Mouse (Mus musculus) lung, postnatal 36 days (tissue): ENCODE measurements around the gene Fam169b.
A peak's percentile ranks its signal among the peaks of the same experiment; 100 is the strongest.
"Not testable (repeated sequence)": the region's sequence is repeated elsewhere in the genome, so short reads cannot be mapped to it uniquely, and the experiment has no call there.

Experiments used
- DNase-seq: peaks from one replicate; pipeline ENCODE4 v3.0.0; 2022; ENCODE audit warnings: mixed read lengths

Gene Fam169b

DNA sequence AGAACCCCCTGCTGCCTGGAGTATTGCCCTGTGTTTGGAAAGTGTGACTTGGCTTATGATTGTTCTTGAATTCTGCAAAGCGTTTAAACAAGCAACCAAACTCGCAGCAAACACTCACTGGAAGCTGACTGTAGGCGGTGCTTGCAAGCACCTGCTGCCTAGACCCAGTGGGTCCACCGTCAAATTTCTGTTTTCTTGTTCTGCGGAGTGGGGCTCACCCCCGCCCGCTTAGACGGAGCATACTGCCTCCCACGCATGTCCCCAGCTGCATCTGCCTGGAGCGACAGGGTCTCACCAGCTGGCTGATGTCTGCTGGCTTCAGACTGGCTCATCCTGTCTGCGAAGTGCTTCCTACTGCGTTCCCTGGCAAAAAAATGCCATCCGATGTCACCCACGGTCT is 9.1 kb upstream of the Fam169b start:
- DNase-seq: peak; percentile 44

DNA sequence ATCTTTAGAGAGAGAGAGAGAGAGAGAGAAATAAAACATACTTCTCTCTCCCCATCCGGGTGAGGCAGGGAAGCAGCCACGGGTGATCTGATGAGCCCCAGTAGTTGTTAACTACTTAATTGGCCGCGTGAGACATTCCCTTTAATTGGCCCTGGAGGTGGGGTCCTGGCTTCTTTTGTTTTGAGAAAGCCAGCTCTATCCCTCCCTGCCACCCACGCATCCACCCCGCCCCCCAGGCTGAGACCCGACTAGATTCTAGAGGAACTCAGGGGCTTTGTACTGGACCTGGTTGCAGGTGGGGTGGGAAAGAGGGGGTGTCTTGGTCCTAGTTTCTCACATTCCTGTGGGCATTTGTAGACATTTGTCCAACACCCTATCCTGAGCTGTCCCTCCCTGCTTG is 8.2 kb upstream of the Fam169b start:
- no peak for DNase-seq

DNA sequence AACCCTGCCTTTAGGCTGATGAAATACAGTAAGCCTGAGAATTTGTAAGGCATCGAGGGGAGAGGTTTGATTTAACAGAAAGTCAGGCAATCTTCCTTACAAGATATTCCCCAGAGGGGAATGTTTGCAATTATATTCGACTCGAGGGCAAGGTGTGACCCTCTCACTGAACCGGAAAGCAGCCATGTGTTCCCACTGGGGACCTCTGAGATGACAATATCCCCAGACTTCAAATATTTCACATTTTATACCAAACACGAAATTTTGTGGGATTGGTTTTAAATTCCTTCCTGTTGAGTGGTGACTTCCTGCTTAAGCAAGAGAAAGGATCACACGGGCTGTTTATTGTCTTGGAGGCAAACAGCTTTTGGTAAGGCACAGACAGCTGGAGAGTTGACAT is 6.9 kb upstream of the Fam169b start:
- no peak for DNase-seq

DNA sequence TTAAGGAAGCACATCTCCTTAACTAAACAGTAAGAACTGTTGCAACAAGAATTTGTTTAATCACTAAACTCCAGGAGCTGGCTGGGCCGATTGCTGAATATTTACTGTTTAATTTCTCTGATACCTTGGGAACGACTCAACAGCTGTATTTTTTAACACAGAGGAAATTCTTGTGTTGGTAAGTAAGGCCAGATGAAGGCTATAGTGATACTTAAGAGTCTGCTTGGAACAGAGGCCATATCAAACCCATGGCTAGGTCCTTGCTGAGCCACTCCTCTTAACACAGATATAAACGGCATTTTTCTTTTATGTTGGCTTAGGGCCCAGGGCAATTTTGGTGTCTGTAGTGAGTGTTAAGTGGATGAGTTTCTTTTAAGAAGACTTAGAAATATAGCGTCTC is 3.1 kb upstream of the Fam169b start:
- peak; percentile 44 for DNase-seq

DNA sequence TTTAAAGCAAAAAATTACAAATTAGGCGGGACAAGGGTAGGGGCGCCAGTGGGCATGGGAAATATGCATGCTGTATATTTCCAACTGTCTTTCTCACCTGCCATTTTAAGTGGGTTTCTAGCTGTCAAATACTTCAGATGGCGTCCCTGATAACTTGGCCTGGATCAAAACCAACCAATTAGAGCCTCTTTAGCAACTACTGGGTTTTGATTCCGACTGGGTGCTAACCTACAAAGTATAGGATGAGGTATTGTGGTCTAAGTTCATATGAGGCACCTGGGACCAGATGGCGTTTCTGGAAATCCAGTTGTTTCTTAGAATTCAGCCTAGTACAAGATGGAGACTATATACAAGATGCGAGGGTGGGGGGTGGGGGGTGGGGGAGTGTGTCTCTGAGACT is 1.8 kb upstream of the Fam169b start:
- DNase-seq: no peak

DNA sequence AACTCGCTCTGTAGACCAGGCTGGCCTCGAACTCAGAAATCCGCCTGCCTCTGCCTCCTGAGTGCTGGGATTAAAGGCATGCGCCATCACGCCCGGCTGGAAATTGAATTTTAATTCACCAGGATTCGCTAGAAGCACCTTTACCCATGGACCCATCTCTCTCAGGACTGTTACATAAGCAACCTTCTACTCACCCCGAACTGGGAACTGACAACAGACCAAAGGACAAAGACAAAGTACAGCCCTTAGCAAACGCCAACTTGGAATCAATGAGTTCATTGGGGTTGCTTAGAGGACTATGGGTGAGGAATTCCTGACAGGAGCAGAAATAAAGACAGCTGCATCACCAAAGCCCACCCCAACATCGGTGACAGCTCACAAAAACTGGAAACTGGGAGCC is 1.0 kb upstream of the Fam169b start:
- DNase-seq: no peak

DNA sequence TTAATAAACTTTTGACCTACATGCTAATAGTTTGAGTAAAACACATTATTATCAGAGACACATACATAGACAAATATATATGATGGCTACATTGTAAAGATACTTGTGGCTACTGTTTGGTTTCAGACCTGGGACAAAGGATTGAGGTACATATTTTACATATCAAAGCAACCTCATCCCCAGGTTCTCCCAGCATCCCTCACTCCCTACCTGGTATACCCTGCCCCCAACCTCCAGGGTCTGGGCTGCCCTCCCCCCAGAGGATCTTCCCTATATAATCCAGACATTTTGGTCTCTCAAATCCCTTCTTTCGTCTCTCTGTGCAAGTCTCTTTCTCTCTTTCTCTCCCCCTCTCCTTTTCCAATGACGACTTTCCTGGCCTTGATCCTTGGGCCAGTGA is 579 bp downstream of the Fam169b start:
- DNase-seq: no peak

DNA sequence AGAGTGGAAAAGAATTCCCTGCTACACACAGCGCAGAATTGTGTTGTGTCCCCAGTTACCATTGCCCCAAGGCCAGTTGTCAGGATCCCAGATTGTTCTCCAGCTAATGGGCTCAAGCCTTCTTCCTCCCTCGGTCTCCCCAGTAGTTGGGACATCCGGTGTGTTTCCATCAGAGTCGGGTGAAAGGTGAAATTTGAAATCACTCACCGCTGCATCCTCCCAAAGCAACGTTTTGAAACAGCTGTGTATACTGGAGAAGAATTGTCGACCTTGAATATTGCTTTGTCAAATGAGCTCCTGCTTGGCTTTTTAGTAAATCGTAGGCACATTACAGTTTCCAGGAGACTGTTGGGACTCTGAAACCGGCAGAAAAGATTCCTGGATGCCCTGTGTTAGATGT is 1.3 kb downstream of the Fam169b start:
- DNase-seq: no peak

DNA sequence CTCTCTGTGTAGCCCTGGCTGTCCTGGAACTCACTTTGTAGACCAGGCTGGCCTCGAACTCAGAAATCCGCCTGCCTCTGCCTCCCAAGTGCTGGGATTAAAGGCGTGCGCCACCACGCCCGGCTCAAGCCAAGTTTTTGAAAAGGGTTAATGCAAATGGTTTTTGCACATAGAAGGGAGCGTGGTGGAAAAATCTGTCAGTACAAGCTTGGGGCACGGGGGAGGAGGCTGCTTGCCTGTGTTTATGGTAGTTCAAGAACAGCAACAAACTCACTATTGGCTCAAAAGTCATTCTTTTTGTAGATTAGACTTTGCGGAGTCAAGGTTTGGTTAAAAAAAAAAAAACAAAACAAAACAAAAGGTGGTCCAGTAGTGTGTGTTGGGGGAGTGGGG is 1.8 kb downstream of the Fam169b start:
- not testable (repeated sequence) for DNase-seq

DNA sequence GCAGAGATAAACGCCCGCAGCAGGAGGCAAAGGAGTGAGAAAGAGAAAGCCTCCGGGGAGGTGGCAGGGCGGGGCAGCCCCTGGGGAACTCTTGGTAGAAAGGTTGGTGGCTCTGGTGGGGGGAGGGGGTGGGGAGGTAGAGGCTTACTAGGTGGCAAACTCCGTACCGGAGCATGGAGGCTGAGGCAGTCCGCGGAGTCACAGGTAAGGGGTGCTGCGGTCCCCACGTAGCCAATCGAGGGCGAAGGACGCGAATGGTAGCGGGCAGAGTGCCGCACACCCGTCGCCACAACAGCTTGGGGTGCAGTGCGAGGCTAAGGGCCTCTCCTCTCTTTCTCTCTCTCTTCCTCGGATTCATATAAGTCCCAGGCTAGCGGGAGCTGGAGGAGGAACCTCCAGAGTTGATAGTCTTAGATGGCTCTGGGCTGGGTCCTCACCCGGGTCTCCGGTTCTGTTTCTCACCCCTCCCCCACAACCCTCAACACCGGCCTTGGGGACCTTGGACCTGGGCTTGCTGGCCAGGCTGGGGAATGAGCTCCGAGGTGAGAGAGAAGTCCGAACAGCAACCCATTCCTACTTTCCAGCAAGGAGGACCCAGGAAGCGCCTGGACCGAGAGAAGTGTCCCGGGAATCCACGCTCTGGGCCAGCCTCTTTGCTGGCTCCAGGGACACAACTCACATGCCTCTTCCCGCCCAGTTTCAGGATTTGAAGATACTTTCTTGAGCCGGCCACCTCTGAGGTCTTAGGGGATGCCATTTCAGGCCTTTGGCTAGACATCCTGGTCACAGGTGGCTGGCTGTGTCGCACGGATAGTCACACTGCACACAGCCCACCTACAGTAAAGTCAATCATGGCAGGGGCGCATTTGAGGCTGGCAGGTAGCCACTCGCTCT is 2.4 kb downstream of the Fam169b start:
- DNase-seq: peak; percentile 43

DNA sequence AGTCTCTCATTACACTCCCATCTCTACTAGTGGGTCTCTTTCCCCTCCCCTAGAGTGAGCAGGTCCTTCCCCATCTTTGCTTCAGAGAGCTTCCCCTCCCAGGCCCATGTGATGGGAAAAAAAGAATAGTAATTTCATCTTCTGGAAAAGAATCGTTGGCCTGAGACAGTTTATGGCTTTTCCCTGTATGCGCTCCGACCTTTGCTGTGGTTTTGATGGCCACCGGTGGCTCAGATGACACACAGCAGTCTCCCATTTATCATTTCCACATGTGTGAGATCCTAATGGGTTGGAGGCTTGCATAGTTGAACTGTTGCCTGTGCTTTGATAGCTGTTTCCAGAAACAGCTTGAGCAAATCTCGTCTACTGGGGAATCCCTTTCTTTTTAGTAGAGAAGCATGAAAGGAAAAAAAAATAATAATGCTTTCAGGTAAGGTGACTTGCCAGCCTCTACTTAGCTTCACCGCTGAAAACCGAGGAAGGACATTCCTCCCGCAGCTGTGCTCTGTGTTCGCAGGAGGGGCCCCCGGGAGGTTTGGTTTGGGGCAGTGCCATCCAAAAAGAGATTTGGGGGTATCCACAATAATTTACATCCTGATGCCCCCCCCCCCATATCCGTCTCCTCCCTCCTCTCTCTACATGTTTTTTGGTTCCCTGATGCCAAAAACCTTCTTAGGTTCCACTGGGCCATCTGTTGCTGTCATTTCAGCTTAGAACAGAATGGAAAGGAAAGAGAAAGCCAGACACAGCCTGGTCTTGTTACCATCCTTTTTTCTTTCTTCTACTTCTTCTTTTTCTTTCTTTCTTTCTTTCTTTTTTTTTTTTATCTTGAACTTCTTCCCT is 3.6 kb downstream of the Fam169b start:
- no peak for DNase-seq

DNA sequence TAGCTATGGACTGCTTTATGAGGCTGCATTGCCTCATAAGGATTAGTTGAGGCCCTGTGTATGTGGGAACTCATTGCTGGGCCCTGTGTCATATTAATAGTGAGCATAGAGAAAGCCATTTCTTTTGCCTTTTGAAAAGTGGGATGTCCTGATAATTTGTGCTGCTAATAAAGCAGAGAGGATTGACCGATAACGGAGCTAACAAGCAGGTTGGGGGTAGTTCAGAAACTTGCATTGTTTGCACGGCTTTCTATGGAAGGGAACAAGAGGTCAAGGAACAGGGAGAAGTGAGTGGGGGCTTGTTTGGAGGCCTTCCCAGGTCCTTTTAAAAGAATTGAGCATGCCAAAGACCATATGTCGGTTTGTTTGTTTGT is 4.2 kb downstream of the Fam169b start:
- DNase-seq: no peak

DNA sequence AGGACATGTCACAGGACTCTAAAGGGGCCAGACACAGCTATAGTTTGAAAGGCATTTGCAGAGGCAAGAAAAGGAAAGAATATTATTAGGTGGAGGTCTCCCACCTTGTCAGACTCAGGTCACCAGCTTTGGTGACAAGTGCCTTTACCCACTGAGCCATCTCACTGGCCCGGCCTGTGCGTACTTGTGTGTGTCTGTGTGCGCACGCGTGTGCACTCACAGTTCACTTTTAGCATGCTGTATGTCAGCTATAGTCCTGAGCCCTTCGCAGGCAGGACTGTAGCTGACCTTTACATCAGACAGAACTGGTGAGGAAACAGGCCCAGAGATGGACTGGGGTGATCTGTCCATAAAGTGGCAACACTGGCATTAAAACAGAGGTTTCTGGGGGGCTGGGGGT is 4.7 kb downstream of the Fam169b start:
- no peak for DNase-seq

DNA sequence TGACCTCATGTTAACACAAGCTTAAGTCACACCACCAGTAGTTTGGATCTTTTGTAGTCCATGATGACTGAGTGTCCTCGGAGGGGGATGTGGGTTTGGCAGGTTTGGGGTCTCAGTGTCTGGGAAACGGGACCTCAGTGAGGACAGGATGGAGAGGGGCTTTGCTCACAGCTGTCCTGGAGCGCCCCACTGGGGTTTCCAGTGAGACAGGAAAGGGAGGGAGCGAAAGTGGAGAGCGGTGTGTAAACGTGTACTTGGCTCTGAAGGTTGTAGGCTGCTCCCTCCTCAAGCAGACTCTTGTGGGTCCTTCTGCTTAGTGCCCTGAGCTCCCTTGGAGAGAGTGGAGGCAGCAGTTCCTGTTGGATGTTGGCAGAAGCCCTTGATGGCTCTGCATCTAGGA is 5.3 kb downstream of the Fam169b start:
- no peak for DNase-seq

DNA sequence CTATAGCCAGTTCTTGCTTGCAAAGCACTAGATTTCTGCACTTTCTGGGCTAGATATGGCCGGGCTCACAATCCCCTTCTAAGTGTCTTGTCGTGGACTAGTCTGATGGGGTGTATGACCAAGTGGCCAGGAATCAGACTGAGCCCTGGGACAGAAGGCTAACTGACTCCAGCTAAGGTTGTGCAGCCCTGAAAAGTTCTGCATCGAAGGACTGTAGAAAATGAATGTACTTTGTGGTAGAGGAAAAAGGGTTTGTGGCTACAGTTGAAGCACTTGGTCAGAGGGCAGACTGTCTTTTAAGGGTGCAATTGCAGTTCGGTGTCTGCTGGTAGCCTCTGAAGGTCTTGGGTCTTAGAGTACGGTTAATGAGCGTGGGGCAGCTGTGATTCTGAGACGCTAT is 5.8 kb downstream of the Fam169b start:
- no peak for DNase-seq

DNA sequence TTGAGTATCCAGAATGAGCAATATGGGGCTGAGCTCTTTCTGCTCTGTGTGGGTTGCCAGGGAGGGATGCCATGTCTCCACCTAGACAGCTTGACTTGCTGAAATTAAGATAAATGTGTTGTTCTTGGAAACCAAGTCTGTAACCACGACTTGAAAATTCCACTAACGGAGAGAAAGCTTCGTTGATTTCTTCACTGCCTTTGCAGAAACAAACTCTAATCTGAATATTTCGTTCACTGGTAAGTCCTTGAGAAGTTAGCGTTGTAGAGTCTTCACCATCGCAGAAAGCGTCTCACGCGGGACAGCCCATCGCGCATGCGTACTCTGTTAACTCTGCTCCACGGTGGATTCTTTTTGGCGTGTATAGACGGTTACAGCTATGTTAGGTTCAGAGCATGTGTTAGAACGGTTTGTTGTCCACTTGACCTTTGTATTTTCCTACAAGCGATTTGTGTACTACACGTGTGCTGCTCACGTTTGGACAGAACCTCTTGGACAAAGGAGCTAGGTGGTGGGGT is 6.8 kb downstream of the Fam169b start:
- DNase-seq: no peak

DNA sequence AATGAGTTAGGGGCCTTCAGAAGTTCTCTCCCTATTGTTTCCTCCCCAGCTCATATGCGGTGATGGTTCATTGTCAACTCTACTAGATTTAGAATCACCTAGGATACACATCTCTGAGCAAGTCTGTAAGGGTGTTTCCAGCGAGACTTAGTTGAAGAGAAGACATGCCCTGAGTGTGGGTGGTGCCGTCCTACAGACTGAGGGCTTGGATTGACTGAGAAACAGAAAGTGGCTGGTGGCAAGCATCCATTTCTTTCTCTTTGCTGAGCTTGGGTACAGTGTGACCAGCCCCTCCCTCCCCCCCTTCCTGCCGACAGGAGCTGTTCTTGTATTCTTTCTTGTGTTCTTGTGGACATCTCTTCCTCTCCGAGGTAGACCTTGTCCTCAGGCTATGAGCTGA is 7.7 kb downstream of the Fam169b start:
- no peak for DNase-seq

DNA sequence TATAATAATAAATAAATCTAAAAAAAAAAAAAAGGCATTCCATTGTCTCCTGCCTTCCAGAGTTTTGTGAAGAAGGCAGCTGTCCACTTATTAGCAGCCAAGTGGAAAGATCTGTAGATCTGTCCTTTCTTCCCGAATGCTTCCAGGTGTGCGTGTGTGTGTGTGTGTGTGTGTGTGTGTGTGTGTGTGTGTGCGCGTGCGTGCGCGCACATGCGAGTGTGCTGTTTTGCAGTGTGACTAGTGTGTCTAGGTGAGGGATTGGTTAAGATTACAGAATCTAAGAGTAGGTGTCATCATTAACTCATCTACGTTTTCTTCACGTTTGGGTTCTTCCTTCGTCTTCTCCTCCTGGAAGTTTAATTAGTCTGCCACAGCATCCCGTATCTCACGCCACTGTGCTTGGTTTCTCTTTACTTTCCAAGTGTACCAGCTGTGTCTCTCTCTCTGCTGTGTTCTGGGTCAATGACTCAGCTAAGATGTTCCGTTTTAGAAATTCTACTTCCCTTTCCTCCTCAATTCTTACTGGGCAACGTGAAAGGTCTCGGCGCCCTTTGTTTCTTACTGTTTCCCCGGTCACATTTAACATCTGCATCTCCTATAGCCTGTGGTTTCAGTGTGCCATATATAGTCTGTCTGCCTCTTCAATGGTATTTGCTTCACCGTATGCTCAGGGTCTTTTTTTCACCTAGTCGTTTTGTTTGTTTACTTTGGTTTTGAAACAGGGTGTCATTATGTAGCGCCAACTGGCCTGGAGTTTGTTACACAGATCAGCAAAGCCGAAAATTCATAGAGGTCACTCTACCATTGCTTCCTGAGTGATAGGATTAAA is 8.9 kb downstream of the Fam169b start:
- peak; percentile 20 for DNase-seq

DNA sequence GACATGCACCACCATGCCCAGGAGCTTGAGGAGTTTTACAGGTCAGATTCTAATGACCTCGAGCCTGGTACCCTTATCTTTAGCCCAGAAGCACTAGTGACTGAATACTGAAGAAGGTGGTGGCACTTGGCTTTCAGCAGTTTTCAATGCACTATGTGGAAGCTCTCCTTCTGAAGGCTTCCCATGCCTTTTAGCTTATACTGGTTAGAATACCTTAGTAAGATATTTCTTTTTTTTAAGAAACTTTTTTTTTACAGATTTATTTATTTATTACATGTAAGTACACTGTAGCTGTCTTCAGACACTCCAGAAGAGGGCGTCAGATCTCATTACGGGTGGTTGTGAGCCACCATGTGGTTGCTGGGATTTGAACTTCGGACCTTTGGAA is 9.5 kb downstream of the Fam169b start:
- not testable (repeated sequence) for DNase-seq

DNA sequence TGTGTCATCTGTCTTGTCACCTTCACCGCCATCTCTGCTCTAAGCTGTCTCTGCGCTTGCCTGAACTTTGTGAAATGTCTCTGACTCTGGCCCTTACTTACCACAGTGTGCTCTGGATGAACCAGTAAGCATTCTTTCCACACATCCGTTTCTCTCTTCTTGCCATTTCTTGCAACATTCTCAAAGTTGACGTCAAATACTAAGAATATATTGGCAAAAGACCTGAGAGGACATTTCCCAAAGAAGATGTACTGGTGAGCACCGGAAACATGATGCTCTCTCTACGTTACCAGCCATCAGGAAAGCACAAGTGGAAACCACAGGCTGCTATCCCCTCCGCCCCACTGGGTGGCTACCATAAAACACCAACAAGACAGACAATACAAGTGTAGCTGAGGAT is 10.1 kb downstream of the Fam169b start:
- DNase-seq: no peak

DNA sequence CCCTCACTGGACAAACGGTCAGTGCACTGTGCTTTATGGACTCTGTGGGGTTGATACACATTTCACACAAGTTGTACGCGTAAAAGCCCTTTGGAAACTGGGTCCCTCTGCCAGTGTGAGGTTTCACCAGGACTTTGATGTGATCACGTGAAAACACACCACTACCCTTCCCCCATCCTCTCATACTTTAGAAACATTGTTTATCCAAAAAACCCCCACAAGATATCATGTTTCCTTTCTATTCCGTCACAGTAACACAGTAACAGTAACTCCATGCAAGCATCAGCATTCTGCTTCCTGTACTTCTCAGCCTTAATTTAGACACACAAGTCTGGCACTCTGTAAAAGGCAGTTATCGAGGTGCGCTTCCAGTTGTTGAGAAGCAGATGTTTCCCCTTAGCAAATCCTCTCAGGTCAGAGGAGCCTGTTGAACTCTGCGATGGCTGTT is 12.2 kb downstream of the Fam169b start:
- DNase-seq: no peak

DNA sequence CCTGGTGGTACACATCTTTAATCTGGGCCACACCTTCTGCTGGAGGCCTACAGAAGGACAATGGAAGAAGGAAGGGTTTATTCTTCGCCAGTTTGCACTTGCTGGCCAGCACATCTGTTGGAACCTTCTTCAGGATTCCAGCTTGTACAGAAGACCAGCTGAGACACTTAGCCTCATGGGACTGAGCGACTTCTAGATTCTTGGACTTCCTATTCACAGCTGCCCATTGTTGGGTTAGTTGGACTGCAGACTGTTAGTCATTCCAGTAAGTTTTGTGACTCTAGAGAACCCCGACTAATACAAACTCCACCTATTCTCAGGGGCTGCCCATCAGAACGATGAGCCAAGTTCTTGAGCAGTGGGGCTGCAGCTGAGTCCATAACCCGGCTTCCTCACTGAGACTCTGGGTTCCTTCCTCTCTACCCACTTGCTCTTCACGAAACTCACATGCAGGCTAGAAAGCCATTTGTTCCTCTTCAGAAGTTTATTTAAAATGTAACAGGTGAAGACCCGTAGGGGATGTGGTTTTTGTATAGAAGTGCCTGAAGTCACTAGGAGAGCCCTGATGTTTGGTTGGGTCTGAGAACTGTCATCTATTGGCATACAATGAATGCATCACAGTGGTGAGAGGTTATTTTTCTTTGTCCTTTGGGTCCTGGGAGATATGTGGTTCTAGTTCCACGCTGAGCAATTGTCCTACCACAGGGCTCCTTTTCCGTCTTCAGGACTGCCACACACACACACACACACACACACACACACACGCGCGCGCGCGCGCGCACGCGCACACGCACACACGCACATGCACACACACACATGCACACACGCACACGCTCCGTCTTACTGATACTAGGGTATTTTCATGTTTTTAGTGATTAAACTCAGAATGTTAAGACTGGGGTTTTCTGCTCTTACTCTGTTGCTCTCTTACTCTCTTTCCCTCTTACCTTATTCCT is 13.2 kb downstream of the Fam169b start:
- DNase-seq: no peak
